Mouse (Mus musculus) liver, adult 2 months (tissue): ENCODE measurements around the gene 1110017D15Rik. TPM values are rescaled to one million over a fixed set of nuclear protein-coding genes. Genes with fewer than 3 reads are reported as not detected.
A peak's percentile ranks its signal among the peaks of the same experiment; 100 is the strongest.

Source experiments
- DNase-seq: peaks from one replicate; pipeline ENCODE4 v3.0.0-alpha.2; 2011; ENCODE audit warnings: low read depth, low spot score; ENCODE audit errors: extremely low read depth
- H3K27ac ChIP-seq: fragments of 200-500 bp; replicated peaks from 2 replicates; pipeline ENCODE4 v1.5.1; 2012; ENCODE audit warnings: low read depth, mild to moderate bottlenecking, control low read depth, inconsistent platforms, low read length; ENCODE audit not compliant: insufficient read depth
- H3K27me3 ChIP-seq: fragments of 200-500 bp; 2 replicates; pipeline ENCODE4 v1.6.1; 2012; ENCODE audit warnings: mild to moderate bottlenecking, moderate library complexity, low read length, inconsistent platforms; ENCODE audit not compliant: control insufficient read depth, insufficient read depth
- H3K36me3 ChIP-seq: fragments of 200-500 bp; 2 replicates; pipeline ENCODE4 v1.6.1; 2012; ENCODE audit warnings: low read length, inconsistent platforms; ENCODE audit not compliant: control insufficient read depth, insufficient read depth
- H3K4me1 ChIP-seq: fragments of 200-500 bp; 2 replicates; pipeline ENCODE4 v1.6.1; 2011; ENCODE audit warnings: low read length; ENCODE audit not compliant: control insufficient read depth, insufficient read depth
- H3K4me3 ChIP-seq: fragments of 200-500 bp; 2 replicates; pipeline ENCODE4 v1.5.1; 2011; ENCODE audit warnings: low read depth, mild to moderate bottlenecking, control low read depth, low read length, moderate library complexity; ENCODE audit not compliant: insufficient read depth
- H3K79me2 ChIP-seq: fragments of 200-500 bp; 2 replicates; pipeline ENCODE4 v1.6.1; 2012; ENCODE audit warnings: inconsistent platforms, mild to moderate bottlenecking, low read length, moderate library complexity; ENCODE audit not compliant: control insufficient read depth, insufficient read depth
- H3K9ac ChIP-seq: fragments of 200-500 bp; 2 replicates; pipeline ENCODE4 v1.6.1; 2012; ENCODE audit warnings: low read depth, mild to moderate bottlenecking, control low read depth, inconsistent platforms, low read length
- CTCF ChIP-seq: fragments of 200-500 bp; IDR thresholded peaks from 2 replicates; pipeline ENCODE4 v1.5.1; 2011; ENCODE audit warnings: low read depth, low read length, control low read depth
- POLR2A ChIP-seq: fragments of 200-500 bp; IDR thresholded peaks from 2 replicates; pipeline ENCODE4 v1.6.1; 2011; ENCODE audit warnings: low read length, control low read depth; ENCODE audit not compliant: insufficient read depth; ENCODE audit errors: extremely low read depth
- WGBS: fragments of 180-500 bp; shearing (Covaris S2); methylation state at CpG from one replicate; pipeline ENCODE4 v1.1.7; 2018; 5-methylcytosine and 5-hydroxymethylcytosine counted together
- polyA plus RNA-seq: library from polyadenylated mRNA; depleted of rRNA; stranded (reverse); fragments of >200 nt; gene quantifications from 2 replicates; pipeline ENCODE4 v1.2.3, GENCODE M21; 2012
- total RNA-seq: library from RNA; depleted of rRNA; stranded (reverse); fragments of >200 nt; gene quantifications from 2 replicates; pipeline ENCODE4 v1.2.3, GENCODE M21; 2014

Gene 1110017D15Rik
- total and polyA plus RNA-seq, 2 experiments, result not detected

GRCm38 (mm10) chr4:41513309-41513708, 3.8 kb downstream of the 1110017D15Rik start:
- Histone ChIP-seq H3K9ac (no peak overlapping the region), H3K27ac (no peak overlapping the region), H3K36me3 (no peaks in the 10 kb centered on the region), H3K79me2 (no peaks in the 10 kb centered on the region), H3K4me1 (no peaks in the 10 kb centered on the region), H3K4me3 (no peak overlapping the region), H3K27me3 (no peaks in the 10 kb centered on the region)
- TF ChIP-seq POLR2A, result no peak
- DNase-seq, result no peak
- WGBS, result 76% methylated on average over 4 of the region's 4 CpGs

DNA sequence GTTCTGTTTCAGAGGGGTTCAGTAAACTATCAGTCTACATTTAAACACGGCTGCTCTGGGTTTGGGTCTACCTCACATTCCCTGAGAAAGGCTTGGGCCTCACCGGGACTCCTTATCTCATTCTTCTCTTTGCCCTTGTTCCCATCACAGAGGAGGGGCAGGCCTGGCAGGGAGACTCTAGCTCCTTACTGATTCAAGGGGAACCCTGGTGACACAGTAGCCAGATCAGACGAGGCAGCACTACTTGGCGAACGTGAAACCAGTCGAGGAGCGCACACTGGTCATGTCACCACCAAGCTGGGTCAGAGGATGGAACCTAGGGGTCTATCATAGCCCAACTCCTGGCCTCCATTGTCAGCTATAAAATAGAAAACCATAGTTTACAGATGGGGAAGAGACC, 9.1 kb downstream of the 1110017D15Rik start:
- Histone ChIP-seq H3K27me3 (no peaks in the 10 kb centered on the region), H3K36me3 (no peaks in the 10 kb centered on the region), H3K4me3 (no peak overlapping the region), H3K9ac (no peak overlapping the region), H3K27ac (no peak overlapping the region), H3K79me2 (no peaks in the 10 kb centered on the region), H3K4me1 (peaks cover 6% of the 10 kb centered on the region; the same call in 1 of the 2 replicates)
- no peak for DNase-seq
- 68% methylated on average over 7 of the region's 7 CpGs for WGBS
- TF ChIP-seq POLR2A (no peak), CTCF (no peak)

- TF ChIP-seq POLR2A (no peak), CTCF (no peak)
- H3K27me3 ChIP-seq, result no peaks in the 10 kb centered on the region
- peak overlapping the region; percentile 51; the same call in 1 of the 2 replicates for H3K4me3 ChIP-seq
- H3K36me3 ChIP-seq, result no peaks in the 10 kb centered on the region
- WGBS, result 29% methylated on average over 22 of the region's 22 CpGs
- peak overlapping the region; percentile 8; the same call in 1 of the 2 replicates for H3K9ac ChIP-seq
- no peaks in the 10 kb centered on the region; the same call in 1 of the 2 replicates for H3K79me2 ChIP-seq
- no peak for DNase-seq
- H3K4me1 ChIP-seq, result peaks cover 6% of the 10 kb centered on the region; the same call in 1 of the 2 replicates
- no peak overlapping the region for H3K27ac ChIP-seq
Measured at GRCm38 (mm10) chr4:41507326-41507924, 9.7 kb downstream of the 1110017D15Rik start.

GRCm38 (mm10) chr4:41506906-41507305, 10.2 kb downstream of the 1110017D15Rik start:
- no peak overlapping the region for H3K27ac ChIP-seq
- peak overlapping the region; percentile 52 for H3K9ac ChIP-seq
- under 1% methylated on average over 29 of the region's 29 CpGs for WGBS
- peak; percentile 64 for DNase-seq
- peaks cover 6% of the 10 kb centered on the region; the same call in 1 of the 2 replicates for H3K4me1 ChIP-seq
- no peaks in the 10 kb centered on the region for H3K36me3 ChIP-seq
- no peaks in the 10 kb centered on the region for H3K27me3 ChIP-seq
- TF ChIP-seq CTCF (peak; percentile 38; the same call in 1 of the 2 replicates), POLR2A (0 out of 2 replicates have a peak, but pooled peaks have one; percentile 32)
- H3K79me2 ChIP-seq, result peaks cover 2% of the 10 kb centered on the region; the same call in 1 of the 2 replicates
- peak overlapping the region; percentile 51 for H3K4me3 ChIP-seq

DNA sequence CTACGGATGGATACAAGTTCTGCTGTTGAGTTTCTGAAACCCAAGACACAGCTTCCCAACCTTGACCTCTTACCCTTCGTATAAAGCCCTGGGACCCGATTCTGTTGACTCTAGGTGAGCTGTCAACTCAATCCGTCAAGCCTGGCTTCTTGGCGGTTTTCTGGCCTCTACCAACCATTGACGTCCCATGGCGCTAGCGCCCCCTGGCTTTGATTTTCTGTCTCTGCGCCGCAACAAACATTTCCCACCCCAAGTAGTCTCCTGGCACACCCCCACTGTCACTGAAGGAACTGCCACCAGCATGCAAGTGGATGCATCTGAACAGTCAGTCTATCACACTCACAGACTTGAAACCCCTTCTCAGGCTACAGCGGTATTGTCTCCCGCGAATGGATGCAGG, 11.0 kb downstream of the 1110017D15Rik start:
- Histone ChIP-seq H3K79me2 (peaks cover 2% of the 10 kb centered on the region; the same call in 1 of the 2 replicates), H3K27ac (no peak overlapping the region), H3K9ac (no peak overlapping the region), H3K36me3 (no peaks in the 10 kb centered on the region), H3K4me3 (no peak overlapping the region), H3K27me3 (no peaks in the 10 kb centered on the region), H3K4me1 (peaks cover 10% of the 10 kb centered on the region; the same call in 1 of the 2 replicates)
- 15% methylated on average over 13 of the region's 13 CpGs for WGBS
- DNase-seq, result no peak
- TF ChIP-seq CTCF (peak; percentile 75), POLR2A (no peak)

- 59% methylated on average over 11 of the region's 11 CpGs for WGBS
- Histone ChIP-seq H3K4me3 (no peak overlapping the region), H3K79me2 (peaks cover 2% of the 10 kb centered on the region; the same call in 1 of the 2 replicates), H3K36me3 (no peaks in the 10 kb centered on the region), H3K27ac (no peak overlapping the region), H3K9ac (no peak overlapping the region), H3K4me1 (peaks cover 18% of the 10 kb centered on the region), H3K27me3 (no peaks in the 10 kb centered on the region)
- no peak for TF ChIP-seq POLR2A
- TF ChIP-seq CTCF, result peak; percentile 68
- no peak for DNase-seq
Measured at GRCm38 (mm10) chr4:41505131-41505551, 12.0 kb downstream of the 1110017D15Rik start.
